Mouse (Mus musculus) bone marrow macrophage, adult 2 months (primary cell): ENCODE data around the gene Ptprcap.

Experiments
- CTCF ChIP-seq: IDR thresholded peaks from 2 replicates; pipeline ENCODE4 v1.5.1; 2012; ENCODE audit warnings: low read depth, mild to moderate bottlenecking, low read length, moderate library complexity
- POLR2A ChIP-seq: IDR thresholded peaks from 2 replicates; pipeline ENCODE4 v1.6.1; 2012; ENCODE audit warnings: mild to moderate bottlenecking, low read depth, low read length, borderline replicate concordance

DNA sequence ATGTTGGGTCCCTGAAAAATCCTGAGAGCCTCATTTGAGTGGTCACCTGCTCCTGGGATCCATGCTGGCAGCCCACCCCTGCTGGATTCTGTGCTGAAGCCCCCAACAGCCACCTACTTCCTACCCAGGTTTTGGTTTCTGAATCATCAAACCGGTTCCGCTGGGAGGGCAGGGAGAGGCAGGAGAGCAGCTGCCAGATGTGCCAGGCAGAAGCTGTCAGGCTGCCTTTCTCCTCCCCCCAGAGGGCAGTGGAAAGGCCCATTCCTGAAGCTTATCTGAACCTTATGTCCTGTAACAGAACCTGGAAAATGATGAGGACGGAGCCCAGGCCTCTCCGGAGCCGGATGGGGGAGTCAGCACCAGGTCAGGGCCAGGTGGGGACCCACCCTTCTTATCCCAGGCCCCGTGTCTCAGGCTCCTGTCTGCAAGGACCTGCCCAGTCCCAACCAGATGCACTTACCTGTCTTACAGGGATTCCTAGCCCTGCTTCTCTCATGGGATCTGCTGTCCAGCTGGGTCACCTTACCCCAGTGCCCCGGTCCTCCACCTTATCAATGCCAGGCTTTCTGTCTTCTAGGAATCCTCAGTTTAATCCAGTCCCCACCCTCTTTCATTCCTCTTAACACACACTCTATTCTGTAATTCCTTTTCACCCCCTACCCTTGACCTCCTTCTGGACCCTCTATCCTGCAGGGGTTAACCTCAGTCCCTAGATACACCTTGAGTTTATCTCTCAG, 26.5 kb upstream of the Ptprcap start:
- TF ChIP-seq CTCF, result no peak
- TF ChIP-seq POLR2A, result no peak
